Mouse (Mus musculus): ENCODE data around the gene Pde10a. TPM values are rescaled to one million over a fixed set of nuclear protein-coding genes. Genes with fewer than 3 reads are reported as not detected.

Gene Pde10a
- polyA plus RNA-seq, 1 experiment from 2014 or later, result 12.7 TPM

DNA sequence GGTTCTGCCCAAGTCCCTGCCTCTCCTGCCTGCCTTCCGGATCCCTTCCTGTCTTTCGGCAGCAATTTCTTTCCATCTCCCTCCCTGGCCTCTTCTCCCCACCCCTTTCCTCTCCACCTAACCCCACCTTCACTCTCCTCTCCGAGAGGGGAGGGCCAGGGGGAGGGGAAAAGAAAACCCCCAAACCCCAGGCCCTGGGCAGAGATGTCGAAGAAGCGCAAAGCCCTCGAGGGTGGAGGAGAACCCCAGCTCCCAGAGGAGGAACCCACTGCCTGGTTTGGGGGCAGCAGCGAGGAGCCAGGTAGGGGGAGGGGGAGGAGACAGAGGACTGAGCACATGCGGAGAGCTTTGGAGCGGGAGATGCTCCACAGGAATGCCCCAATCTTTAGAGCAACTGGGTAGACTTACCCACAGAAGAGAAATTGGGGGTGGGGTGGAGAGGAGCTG is 1.7 kb downstream of the Pde10a start:
- H3K4me1 ChIP-seq (replicated peaks), result peaks cover 28% of the 10 kb centered on the region
- H3K36me3 ChIP-seq, result no peaks in the 10 kb centered on the region
- H3K4me2 ChIP-seq (replicated peaks), result no peak overlapping the region
- H3K9me3 ChIP-seq, result no peaks in the 10 kb centered on the region
- WGBS, result 14% methylated on average over 8 of the region's 9 CpGs
- H3K9ac ChIP-seq (replicated peaks), result no peak overlapping the region
- no peak overlapping the region for H3K27ac ChIP-seq
- no peak overlapping the region for H3K4me3 ChIP-seq (replicated peaks)
- peaks cover 43% of the 10 kb centered on the region for H3K27me3 ChIP-seq
- no peak for ATAC-seq

- no peak overlapping the region for H3K4me3 ChIP-seq (replicated peaks)
- WGBS, result 80% methylated on average over 3 of the region's 3 CpGs
- ATAC-seq, result no peak
Measured at GRCm38 (mm10) chr17:8528641-8529040, 3.5 kb downstream of the Pde10a start.

DNA sequence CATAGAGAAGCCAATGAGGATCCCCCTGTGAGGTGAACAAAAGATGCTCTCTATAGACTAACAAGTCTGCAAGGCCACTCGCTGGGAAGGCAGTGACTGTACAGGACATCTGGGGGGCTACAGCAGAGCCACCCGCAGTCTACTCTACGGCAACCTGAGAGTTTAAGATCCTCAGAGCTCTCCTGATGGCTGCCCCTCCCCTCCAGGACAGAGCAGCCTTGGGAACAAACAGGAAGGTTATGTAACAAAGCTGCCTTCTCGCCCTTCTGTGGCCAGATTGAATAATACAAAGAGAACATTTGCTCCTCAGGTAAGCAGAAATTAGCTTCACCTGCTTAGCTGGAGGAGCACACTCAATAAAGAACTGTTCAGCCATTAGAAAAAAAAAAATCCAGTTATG is 7.4 kb downstream of the Pde10a start:
- H3K9ac ChIP-seq (replicated peaks), result no peak overlapping the region
- H3K4me3 ChIP-seq (replicated peaks), result no peak overlapping the region
- WGBS, result 71% methylated on average over 4 of the region's 4 CpGs
- no peaks in the 10 kb centered on the region for H3K4me1 ChIP-seq (replicated peaks)
- no peaks in the 10 kb centered on the region for H3K36me3 ChIP-seq
- no peak overlapping the region for H3K4me2 ChIP-seq (replicated peaks)
- ATAC-seq, result no peak
- H3K9me3 ChIP-seq, result no peaks in the 10 kb centered on the region
- H3K27me3 ChIP-seq, result peaks cover 7% of the 10 kb centered on the region
- H3K27ac ChIP-seq, result no peak overlapping the region

More at GRCm38 (mm10) chr17:8528641-8529040, 3.5 kb downstream of the Pde10a start:
- Histone ChIP-seq H3K27me3 (peaks cover 34% of the 10 kb centered on the region), H3K36me3 (no peaks in the 10 kb centered on the region), H3K4me1 (replicated peaks) (peaks cover 23% of the 10 kb centered on the region), H3K9ac (replicated peaks) (no peak overlapping the region), H3K27ac (no peak overlapping the region), H3K4me2 (replicated peaks) (no peak overlapping the region), H3K9me3 (no peaks in the 10 kb centered on the region)

DNA sequence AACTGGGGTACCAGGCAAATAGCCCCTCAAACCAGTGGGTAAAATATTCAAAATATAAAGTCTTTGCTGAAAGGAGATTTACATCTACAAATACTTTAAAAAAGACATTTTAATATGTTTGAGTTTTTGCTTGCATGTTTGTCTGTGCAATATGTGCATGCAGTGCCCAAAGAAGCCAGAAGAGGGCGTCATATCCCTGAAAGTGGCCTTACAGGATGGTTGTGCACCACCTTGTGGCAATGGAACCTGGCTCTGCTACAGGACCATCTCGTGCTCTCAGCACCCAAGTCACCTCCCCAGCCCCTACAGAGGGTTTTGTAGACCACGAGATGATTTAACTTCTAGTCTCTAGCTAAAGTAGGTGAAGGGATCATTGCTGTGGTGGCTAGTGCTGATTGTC is 8.7 kb downstream of the Pde10a start:
- Histone ChIP-seq H3K9ac (replicated peaks) (no peak overlapping the region), H3K9me3 (no peaks in the 10 kb centered on the region), H3K4me3 (replicated peaks) (no peak overlapping the region), H3K4me2 (replicated peaks) (no peak overlapping the region), H3K4me1 (replicated peaks) (no peaks in the 10 kb centered on the region), H3K36me3 (no peaks in the 10 kb centered on the region), H3K27ac (no peak overlapping the region), H3K27me3 (no peaks in the 10 kb centered on the region)
- WGBS, result 46% methylated on average over 3 of the region's 3 CpGs
- ATAC-seq, result no peak

DNA sequence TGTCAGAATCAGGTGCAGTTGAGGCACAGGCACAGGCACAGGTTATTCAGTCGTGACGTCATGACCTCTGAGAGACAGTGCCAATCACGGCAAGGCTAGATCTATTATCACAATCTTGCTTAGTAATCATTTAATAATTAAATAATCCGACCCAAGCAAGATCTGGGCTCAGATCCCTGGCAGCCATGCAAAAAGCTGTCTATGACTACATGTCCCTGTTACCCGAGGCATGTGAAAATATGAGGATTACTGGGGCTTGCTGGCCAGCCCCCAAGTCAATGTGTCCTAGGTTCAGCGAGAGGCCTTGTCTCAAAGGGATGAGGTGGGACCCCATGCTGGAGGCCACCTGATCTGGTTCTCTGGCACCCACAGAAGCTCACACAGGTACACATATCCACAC is 11.3 kb downstream of the Pde10a start:
- no peak overlapping the region for H3K4me2 ChIP-seq (replicated peaks)
- H3K4me3 ChIP-seq (replicated peaks), result no peak overlapping the region
- no peaks in the 10 kb centered on the region for H3K4me1 ChIP-seq (replicated peaks)
- H3K9ac ChIP-seq (replicated peaks), result no peak overlapping the region
- H3K27me3 ChIP-seq, result no peaks in the 10 kb centered on the region
- H3K9me3 ChIP-seq, result no peaks in the 10 kb centered on the region
- 85% methylated on average over 6 of the region's 6 CpGs for WGBS
- ATAC-seq, result no peak
- H3K27ac ChIP-seq, result no peak overlapping the region
- H3K36me3 ChIP-seq, result no peaks in the 10 kb centered on the region

DNA sequence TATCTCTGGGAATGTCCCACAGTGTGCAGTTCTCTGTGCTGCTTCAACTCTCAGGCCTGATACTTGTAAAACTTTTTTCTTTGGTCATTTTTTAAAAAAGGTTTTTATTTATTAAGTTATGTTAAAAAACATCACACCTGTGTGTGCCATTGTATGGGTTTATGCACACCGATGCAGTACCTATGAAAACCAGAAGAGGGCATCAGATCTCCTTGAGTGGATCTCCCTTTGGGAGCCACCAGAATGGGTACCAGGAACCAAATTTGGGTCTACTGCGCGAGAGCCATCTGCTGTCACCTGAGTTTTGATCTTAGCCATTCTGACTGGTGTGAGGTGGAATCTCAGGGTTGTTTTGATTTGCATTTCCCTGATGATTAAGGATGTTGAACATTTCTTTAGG is 12.9 kb downstream of the Pde10a start:
- WGBS, result 70% methylated on average over 3 of the region's 3 CpGs

DNA sequence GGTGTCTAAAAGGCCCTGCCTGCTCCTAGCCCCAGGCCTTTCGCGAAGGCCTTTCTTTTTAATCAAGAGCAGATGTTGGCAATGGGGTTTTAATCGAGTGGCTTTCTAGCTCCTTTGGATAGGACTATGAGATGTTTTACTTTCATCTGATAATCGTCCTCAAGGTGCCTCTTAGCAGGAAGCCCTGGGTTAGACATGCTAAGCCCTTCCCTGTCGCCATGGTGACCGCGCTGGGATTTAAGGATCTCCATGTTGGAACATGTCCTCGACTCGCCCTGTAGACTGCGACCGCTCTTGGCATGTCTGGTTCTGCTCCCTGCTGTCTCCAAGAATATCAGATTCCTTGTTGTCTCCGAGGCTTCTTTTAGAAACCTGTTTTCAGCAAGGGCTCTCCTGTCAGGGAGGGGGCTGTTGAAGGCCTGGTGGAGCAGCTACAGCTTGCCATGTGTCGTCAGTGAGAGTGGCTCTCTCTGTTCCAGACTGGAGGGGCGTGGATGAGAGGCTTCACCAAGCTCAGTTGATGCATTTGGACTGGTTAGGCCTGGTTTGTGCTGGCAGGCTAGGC is 16.9 kb downstream of the Pde10a start:
- Histone ChIP-seq H3K4me2 (replicated peaks) (no peak overlapping the region), H3K9ac (replicated peaks) (no peak overlapping the region), H3K36me3 (no peaks in the 10 kb centered on the region), H3K4me1 (replicated peaks) (no peaks in the 10 kb centered on the region), H3K4me3 (replicated peaks) (no peak overlapping the region), H3K9me3 (no peaks in the 10 kb centered on the region), H3K27ac (no peak overlapping the region), H3K27me3 (no peaks in the 10 kb centered on the region)
- ATAC-seq, result no peak
- WGBS, result 68% methylated on average over 14 of the region's 14 CpGs

More for the DNA sequence above, 12.9 kb downstream of the Pde10a start:
- Histone ChIP-seq H3K4me3 (replicated peaks) (no peak overlapping the region), H3K9ac (replicated peaks) (no peak overlapping the region), H3K27me3 (no peaks in the 10 kb centered on the region), H3K27ac (no peak overlapping the region), H3K9me3 (no peaks in the 10 kb centered on the region), H3K4me1 (replicated peaks) (no peaks in the 10 kb centered on the region), H3K36me3 (no peaks in the 10 kb centered on the region), H3K4me2 (replicated peaks) (no peak overlapping the region)
- ATAC-seq, result no peak

GRCm38 (mm10) chr17:8546366-8546765 is 21.2 kb downstream of the Pde10a start:
- no peak overlapping the region for H3K27ac ChIP-seq
- no peaks in the 10 kb centered on the region for H3K9me3 ChIP-seq
- H3K4me1 ChIP-seq (replicated peaks), result no peaks in the 10 kb centered on the region
- no peak overlapping the region for H3K9ac ChIP-seq (replicated peaks)
- H3K4me2 ChIP-seq (replicated peaks), result no peak overlapping the region
- WGBS, result 90% methylated on average over 9 of the region's 9 CpGs
- no peaks in the 10 kb centered on the region for H3K36me3 ChIP-seq
- no peak overlapping the region for H3K4me3 ChIP-seq (replicated peaks)
- no peak for ATAC-seq
- H3K27me3 ChIP-seq, result no peaks in the 10 kb centered on the region

- Histone ChIP-seq H3K9me3 (no peaks in the 10 kb centered on the region), H3K4me3 (replicated peaks) (no peak overlapping the region), H3K27ac (no peak overlapping the region), H3K27me3 (no peaks in the 10 kb centered on the region), H3K4me1 (replicated peaks) (no peaks in the 10 kb centered on the region), H3K36me3 (no peaks in the 10 kb centered on the region), H3K4me2 (replicated peaks) (no peak overlapping the region), H3K9ac (replicated peaks) (no peak overlapping the region)
- 83% methylated on average over 4 of the region's 4 CpGs for whole genome bisulfite sequencing
- ATAC-seq, result no peak
Measured at GRCm38 (mm10) chr17:8548733-8549132, 23.6 kb downstream of the Pde10a start.

DNA sequence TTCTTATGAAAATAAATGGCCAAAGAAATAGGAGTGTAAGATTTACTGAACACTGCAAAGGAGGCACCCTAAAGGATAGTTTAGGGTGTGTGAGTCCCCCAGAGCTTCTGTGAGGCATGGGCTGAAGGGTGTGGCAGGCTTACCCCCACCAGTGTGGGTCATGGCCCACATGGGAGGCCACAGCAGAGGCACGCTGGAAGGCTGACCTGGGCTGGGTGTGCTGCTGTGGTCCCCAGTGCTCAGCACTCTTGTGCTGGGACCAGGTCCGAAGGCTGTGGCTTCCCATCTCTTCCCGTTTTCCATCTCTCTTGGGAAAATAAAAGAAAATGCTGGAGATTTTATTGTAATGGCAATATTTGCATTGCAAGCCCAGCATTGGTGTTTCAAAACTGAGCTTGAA is 26.5 kb downstream of the Pde10a start:
- H3K4me2 ChIP-seq (replicated peaks), result no peak overlapping the region
- no peak for ATAC-seq
- no peaks in the 10 kb centered on the region for H3K9me3 ChIP-seq
- H3K27me3 ChIP-seq, result no peaks in the 10 kb centered on the region
- no peak overlapping the region for H3K27ac ChIP-seq
- H3K4me1 ChIP-seq (replicated peaks), result no peaks in the 10 kb centered on the region
- WGBS, result 93% methylated on average over 3 of the region's 3 CpGs
- H3K4me3 ChIP-seq (replicated peaks), result no peak overlapping the region
- H3K36me3 ChIP-seq, result no peaks in the 10 kb centered on the region
- no peak overlapping the region for H3K9ac ChIP-seq (replicated peaks)

DNA sequence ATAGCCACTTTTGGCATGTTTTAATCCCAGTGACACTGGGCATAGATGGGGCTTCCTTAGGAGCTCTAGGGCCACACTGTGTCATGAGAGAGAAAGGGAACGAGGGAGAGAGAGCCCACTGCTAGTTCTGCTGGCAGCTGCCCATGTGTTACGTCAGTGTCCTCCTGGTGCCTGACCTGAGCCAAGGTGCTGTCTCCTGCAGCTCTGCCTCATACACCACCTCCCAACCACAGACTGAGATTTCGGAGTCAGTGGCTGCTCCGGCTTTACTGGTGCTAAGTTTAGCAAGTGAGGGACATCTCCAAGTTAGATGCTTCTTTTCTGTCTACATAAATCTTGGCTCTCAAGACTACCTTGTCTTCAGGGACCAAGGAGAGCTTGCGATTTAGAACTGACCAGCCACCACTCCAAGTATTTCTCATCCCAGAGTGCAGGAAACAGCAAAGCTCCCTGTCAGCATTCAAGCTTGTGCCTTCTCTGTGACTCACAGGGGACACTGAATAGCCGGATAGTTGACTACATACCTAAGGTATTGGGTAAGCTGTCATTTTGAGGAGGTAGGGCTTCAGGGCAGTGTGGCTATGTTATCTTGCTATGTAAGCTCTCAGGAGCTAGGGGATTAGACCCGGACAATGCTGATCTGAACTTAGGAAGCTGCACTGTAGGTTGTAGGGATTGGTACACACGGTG is 27.3 kb downstream of the Pde10a start:
- Histone ChIP-seq H3K4me1 (replicated peaks) (no peaks in the 10 kb centered on the region), H3K4me2 (replicated peaks) (no peak overlapping the region), H3K27me3 (no peaks in the 10 kb centered on the region), H3K27ac (no peak overlapping the region), H3K4me3 (replicated peaks) (no peak overlapping the region), H3K9me3 (no peaks in the 10 kb centered on the region), H3K36me3 (no peaks in the 10 kb centered on the region), H3K9ac (replicated peaks) (no peak overlapping the region)
- no peak for ATAC-seq
- WGBS, result 89% methylated on average over 8 of the region's 8 CpGs

GRCm38 (mm10) chr17:8553601-8554000 is 28.4 kb downstream of the Pde10a start:
- Histone ChIP-seq H3K4me3 (replicated peaks) (no peak overlapping the region), H3K36me3 (no peaks in the 10 kb centered on the region), H3K4me2 (replicated peaks) (no peak overlapping the region), H3K9ac (replicated peaks) (no peak overlapping the region), H3K27ac (no peak overlapping the region), H3K4me1 (replicated peaks) (no peaks in the 10 kb centered on the region), H3K27me3 (no peaks in the 10 kb centered on the region), H3K9me3 (no peaks in the 10 kb centered on the region)
- 79% methylated on average over 3 of the region's 3 CpGs for WGBS
- ATAC-seq, result no peak

DNA sequence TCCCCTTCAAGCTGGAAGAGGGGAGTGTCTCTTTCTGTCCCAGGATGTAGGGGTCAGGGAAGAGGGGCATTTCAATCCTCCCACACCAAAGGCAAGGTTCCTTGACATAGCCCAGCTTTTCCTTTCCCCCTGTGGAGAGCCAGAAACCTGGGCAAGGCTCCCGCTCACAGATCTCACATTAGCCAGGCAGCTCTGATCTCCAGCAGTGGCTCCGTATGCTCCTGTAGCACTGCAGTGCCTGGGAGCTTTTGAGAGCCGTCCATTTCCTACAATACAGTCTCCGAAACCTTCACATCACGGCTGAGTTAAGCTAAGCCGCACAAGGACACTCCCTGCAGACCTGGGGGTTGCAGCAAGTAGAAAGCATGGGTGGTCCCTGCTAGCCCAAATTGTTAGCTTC is 29.0 kb downstream of the Pde10a start:
- Histone ChIP-seq H3K27me3 (no peaks in the 10 kb centered on the region), H3K9ac (replicated peaks) (no peak overlapping the region), H3K9me3 (no peaks in the 10 kb centered on the region), H3K4me1 (replicated peaks) (no peaks in the 10 kb centered on the region), H3K36me3 (no peaks in the 10 kb centered on the region), H3K4me2 (replicated peaks) (no peak overlapping the region), H3K27ac (no peak overlapping the region), H3K4me3 (replicated peaks) (no peak overlapping the region)
- WGBS, result 80% methylated on average over 6 of the region's 6 CpGs
- no peak for ATAC-seq
